Mouse (Mus musculus) cortical plate, adult 2 months (tissue): Measurements from ENCODE around the gene Ascc1.

ENCODE experiments used
- CTCF ChIP-seq: fragments of 200-500 bp; IDR thresholded peaks from 2 replicates; pipeline ENCODE4 v1.5.1; 2011; ENCODE audit warnings: mild to moderate bottlenecking, control low read depth, low read length; ENCODE audit not compliant: insufficient read depth; ENCODE audit errors: extremely low read depth
- POLR2A ChIP-seq: fragments of 200-500 bp; IDR thresholded peaks from 2 replicates; pipeline ENCODE4 v1.6.1; 2011; ENCODE audit warnings: mild to moderate bottlenecking, low read length, control low read depth; ENCODE audit not compliant: insufficient read depth; ENCODE audit errors: extremely low read depth

GRCm38 (mm10) chr10:60077226-60077625, 74.6 kb downstream of the Ascc1 start:
- TF ChIP-seq CTCF (no peak), POLR2A (no peak)
